Mouse (Mus musculus) left cerebral cortex, adult 11 months (tissue): ENCODE measurements around the gene H2-Eb1.
"Not testable (repeated sequence)": the region's sequence is repeated elsewhere in the genome, so short reads cannot be mapped to it uniquely, and the experiment has no call there.

Experiments used
- DNase-seq: peaks from one replicate; pipeline ENCODE4 v3.0.0; 2022; ENCODE audit warnings: low spot score

The H2-Eb1 gene

DNA sequence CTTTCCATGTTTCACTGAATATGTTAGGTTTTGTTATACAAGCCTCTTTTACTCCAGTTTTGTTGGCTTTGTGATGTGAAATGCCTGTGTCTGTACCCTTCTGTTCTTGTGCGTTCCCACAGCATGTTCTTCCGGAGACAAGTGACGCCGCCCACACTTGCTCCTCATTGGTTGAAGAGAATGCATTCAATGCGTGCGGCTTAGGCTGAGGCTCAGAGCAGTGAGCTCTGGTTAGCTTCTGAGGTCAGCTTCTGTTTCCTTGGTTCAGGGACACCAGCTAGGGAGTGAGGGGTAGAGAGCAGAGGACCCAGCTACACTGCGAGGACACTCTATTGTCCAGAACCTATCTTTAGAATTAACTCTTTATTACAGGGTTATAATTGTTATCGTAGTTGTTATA lies 14.1 kb upstream of the H2-Eb1 start:
- peak; percentile 61 for DNase-seq

DNA sequence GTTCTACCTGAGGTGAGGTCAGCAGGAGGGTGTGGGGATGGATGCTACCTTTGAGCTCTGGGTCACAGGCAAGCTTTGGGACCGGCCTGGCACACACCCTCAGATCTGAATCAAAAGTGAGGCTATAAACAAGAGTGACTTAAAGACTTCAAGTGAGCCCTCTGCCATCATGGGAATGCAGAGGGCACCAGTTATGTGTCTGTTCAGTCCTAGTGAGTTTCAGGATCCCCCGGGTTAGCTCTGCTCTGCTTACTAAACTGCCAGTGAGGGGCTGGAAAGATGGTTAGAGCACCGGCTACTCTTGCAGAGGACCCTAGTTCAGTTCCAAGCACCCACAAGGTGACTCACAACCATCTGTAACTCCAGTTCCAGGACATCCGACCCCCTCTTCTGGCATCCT lies 13.1 kb upstream of the H2-Eb1 start:
- no peak for DNase-seq

DNA sequence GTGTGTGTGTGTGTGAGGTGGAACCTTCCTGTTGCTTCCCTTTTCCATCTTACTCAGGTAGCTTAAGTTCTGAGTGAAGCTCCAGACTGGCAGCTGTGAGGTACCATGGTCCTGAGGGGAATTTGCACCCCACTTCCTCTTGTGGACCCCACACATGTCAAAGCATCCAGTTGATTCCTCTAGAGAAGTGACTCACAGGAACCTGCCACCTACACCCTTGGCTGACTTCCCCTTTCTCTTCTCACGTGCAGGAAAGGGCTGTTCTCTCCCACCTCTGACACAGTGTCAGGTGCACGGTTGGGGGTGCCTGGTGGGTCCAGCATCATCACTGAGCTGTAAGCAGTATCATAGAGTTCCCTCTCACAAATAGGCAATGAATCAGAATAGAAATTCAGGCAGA lies 12.1 kb upstream of the H2-Eb1 start:
- no peak for DNase-seq

DNA sequence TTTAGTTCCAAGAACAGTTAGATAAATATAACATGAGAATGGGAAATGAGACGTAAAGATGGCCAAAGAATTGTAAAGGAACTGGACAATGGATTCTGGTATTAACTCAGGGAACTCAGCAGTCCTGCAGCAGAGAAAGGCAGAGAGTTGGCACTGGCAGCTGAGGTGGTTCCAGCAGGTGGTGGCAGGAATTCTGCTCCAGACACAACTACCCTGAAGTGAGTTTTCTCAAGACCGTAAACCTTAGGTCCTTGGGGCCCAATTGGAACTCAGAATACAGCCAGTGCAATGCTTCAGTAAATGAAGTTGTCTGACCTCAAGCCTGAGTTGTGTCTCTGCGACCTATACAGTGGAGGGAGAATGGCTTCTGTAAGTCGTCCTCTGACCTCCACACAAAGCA lies 11.4 kb upstream of the H2-Eb1 start:
- DNase-seq: no peak

DNA sequence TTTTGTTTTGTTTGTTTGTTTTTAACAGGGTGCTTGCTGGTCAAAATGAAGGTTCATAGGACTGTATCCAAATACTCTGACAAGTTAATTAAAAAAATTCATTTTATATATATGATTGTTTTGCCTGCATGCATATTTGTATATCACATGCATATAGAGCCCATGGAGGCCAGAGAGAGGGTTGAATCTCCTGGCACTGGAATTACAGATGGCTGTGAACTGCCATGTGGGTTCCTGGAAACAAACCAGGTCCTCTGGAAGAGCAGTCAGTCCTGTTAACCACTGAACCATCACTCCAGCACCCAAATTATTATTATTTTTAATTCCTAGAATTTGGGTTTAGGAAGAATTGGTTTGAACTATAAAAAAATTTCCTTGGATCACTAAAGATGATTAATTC lies 10.4 kb upstream of the H2-Eb1 start:
- DNase-seq: no peak

DNA sequence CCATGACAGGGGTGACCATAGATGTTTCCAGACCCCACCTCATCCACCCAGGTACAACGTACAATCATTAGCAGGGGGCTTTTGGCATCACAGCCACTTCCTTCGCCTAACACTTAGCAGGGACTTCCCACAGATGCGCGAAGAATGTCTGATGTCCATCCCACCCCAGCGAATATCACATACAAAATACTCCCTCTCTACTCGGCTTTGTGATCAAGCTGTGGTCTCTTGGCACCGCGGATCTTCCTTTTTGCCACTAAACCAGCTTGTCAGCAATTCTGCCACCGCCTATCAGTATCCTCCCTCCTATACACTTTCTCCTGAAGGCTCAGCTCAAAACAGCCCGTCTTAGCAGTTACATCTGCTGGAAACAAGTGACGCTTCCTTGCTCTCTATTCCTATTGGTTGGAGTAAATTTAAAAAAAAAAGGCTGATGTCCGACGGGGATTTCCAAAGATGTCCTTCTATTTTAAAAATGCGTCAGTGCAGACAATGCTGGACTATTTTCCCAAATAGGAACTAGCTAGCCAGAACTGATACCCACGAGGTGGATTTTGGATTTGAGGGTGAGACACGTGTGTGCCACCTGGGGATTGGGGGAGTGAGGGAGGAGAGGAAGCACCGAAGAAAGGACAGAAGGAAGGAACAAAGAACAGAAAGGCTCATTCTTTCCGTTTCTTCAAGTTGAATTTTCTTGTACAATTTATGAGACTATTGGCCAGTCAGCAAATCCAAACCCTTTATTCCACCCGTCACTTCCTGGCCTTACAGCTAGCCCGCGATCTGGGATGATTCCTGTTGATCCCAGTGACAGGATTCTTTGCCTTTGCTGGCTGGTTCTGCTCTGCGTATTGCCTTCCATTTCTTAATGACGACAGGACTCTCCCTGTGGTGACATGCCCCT lies 9.5 kb upstream of the H2-Eb1 start:
- DNase-seq: peak; percentile 73

DNA sequence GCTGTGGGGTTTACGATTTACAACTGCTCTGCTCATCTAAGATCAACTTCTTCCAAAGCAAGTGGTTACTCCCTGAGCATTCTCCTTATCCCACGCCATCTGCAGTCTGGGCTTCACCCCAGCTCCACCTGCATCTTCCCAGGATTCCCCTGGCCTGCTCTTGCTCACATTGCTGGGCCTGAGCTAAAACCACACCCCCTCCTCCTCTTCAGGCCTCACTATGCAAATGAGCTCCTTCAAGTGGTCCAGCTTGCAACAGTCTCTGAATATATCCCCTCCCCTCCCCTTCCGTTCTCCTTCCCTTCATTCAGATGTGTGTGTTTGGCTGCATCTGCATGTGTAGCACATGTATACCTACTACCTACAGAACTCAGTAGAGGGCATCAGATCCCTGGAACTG lies 6.3 kb upstream of the H2-Eb1 start:
- DNase-seq: no peak

DNA sequence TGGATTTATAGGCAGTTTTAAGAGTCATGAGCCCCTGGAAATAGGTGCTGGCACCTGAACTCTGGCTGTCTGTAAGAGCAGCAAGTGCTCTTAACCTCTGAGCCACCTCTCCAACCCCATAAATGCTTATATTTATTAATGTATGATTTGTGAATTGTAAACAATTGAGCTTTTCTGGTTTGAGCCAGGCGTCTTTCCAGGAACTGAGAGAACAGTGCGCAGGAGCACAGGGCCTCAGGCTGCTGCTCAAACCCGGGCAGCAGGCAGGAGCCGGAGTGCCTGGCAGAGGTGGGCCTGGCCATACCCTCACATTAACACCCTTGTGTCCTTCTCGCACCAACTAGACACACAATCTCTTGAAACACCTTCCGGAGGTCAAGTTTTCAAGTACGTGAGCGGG lies 5.6 kb upstream of the H2-Eb1 start:
- no peak for DNase-seq

DNA sequence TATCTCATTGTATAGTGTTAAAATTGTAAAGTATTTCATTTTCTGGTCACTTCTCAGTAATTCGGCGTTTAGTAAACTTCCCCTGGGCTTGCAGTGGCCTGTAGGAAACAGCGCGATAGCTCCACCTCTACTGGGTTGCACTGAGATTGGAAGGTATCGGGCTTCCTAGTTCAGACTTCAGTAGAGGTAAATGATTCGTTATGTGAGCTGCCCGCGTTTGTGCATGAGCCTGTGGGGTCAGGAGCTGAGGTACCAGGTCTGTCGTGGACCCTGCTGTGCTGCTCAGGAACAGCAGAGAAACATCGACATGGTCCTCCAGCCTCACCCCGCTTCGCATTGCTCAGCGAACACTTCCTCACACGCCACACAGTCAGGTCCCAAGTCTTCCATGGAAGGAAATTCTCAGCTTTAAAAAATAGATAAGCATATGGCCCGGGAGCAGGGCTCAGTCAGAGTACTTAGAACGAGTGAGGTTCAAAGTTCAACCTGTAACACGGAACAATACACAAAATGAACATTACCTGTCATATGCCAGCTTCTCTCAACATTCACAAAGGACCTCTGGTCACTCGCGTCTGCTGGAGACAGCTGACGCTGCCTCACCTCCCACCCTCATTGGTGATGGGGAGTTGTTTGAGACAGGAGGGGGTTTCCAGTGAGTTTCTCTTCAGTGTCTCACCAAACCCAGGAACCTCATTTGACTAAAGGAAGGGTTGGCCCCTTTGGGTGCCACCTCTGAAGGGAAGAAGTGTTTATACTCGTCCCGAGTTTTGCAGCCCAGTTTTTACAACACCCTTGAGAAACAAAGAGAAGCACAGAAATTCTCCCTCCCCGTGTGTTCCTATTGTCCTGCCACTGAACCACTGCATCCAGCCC lies 4.7 kb upstream of the H2-Eb1 start:
- no peak for DNase-seq

DNA sequence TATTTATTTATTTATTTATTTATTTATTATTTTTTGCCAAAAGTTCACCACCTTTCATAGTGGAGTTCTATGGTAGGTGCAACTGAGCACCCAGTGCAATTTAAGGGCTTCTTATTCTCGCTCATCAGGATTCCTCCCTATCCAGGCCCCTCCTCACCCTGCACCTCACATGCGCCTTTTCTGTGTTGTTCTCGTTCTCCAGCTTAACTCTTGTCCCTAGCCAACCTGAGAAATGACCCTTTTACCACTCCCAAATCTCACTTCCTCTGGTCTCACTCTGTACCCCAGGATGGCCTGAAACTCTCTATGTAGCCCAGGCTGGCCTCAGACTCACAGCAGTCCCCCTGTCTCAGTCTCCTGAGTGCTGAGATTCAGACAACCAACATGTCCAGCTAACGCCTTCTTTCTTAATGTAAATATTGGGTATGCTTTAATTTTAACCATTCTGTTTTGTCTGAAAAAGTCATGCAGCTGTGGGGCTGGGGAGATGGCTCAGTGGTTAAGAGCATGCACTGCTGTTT lies 3.9 kb upstream of the H2-Eb1 start:
- no peak for DNase-seq

DNA sequence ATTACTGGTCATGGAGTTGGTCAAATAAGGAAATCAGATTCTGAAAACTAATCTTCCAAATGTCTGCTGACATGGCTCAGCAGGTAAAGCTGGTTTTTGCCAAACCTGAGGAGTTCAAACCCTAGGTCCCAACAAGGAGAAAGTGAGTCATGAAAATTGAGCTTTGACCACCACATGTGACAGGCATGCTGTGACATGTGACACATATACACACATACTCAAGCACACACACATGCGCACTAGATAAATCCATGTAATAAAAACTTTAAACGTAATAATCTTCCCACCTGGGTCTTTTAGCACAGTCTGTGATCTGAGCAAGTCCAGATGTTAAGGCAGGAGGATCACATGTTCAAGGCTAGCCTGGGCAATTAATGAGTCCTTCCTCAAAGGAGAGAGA lies 1.9 kb upstream of the H2-Eb1 start:
- no peak for DNase-seq

DNA sequence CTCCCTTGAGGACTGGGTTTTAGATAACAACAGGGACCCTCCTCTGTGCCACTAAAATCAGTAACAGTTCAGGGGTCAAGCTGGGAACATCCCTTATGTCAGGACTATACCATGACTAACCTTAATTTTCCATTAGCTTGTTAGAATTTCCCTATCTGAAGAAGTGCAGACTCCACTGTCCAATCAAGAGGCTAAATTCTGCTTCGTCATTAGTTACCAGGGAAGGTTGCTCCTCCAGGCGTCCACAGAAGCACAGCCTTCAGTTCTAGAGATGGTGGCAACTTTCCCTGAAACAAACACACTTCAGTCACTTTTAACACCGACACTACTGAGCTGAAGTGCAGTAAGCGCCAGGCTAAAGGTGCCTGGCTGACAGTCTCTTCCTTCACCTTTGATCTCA lies 916 bp upstream of the H2-Eb1 start:
- peak; percentile 80 for DNase-seq

DNA sequence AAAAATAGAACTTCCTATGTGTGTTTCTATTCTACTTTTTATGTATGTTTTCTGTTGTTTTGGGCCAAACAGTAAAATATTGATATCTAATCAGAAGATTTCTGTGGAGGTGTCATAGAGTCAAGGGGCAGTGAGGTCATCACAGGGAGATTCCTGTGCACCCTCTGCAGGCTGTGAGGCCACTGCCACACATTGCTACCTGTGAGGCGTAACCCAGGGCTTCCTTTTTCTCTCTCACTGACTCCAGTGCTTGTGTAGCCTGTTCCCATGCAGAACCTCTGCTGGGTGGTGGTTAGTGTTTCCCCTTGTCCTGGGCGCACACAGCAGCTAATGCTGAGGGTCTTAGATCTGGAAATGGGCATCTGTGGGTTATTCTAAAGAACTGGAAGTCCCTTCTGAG lies 740 bp downstream of the H2-Eb1 start:
- no peak for DNase-seq

DNA sequence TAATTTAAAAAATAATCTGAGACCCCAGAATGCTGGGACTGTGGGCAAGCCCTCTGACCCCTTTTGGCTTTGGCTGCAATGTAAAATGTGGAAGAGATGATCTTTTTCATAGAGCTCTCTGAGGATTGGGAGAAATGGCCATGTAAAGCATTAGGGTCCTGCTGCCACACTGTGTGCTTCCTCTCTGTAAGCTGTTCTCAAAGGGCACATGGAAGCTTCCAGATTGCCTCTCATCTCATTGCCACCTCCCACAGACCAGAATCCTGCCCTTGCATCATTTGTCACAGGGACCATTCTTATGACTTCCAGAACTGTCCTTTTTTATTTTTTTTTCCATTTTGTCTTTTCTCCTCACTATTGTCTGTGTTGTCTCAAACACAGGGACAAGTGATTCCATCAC lies 1.5 kb downstream of the H2-Eb1 start:
- DNase-seq: no peak

DNA sequence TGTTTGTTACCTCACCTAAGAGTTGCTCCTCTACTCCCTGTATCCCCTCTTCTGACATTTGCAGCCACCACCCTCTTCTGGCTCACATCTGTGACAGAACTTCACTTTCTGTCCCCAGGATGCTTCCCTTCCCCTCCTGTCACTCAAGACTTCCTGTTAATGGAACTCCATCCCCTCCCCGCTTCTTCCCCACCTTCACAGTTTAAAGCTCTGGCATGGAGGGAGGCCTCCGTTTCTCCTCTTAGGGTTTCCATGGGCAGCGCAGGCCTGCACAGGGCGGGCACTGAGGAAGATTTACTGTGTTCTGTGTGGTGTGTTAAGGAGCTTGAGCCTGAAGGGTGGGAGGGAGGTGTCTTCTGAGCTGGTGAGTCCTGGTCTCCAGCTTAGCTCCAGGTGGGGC lies 2.5 kb downstream of the H2-Eb1 start:
- no peak for DNase-seq

DNA sequence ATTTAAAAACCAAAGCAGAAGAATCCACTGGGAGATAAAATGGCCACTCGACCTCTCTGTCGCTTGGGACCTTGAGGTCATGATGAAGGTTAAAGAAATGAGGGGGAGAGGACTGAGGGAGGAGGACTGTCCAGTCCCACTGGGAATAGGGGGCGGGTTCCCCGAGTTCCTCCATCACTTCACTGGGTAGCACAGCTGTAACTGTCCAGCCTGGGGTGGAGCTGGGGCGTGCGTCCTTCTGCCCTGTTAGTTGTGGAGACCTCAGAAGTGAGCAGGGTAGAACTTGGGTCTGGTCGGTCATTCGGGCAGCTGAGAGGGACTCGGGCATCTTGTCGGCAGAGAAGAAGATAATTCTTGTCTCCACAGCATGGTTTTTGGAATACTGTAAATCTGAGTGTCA lies 3.6 kb downstream of the H2-Eb1 start:
- DNase-seq: no peak

DNA sequence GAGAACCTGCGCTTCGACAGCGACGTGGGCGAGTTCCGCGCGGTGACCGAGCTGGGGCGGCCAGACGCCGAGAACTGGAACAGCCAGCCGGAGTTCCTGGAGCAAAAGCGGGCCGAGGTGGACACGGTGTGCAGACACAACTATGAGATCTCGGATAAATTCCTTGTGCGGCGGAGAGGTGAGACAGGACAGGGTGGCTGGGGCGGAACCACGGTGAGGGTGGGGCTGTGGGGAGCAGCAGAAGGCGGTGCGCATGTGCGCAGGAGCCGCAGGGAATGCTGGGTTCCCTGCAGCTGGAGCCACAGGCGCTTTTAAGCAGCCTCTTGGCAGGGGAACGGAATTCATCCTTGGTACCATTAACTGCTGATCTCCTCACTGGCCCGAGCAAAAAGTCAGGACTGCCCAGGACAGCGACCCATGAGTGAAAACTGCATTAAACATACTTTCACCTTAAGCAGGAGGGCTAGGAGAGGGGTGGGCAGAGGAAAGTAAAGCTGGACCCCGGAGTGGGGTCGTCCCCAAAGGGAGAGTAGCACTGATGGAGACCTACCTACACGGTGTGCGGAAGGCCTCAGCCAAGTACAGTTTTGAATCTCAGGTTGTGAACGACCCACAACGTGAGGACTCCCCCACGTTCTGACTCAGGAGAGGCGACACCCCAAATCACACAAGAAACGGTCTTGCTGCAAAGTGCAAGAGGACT lies 4.2 kb downstream of the H2-Eb1 start:
- DNase-seq: peak; percentile 51

DNA sequence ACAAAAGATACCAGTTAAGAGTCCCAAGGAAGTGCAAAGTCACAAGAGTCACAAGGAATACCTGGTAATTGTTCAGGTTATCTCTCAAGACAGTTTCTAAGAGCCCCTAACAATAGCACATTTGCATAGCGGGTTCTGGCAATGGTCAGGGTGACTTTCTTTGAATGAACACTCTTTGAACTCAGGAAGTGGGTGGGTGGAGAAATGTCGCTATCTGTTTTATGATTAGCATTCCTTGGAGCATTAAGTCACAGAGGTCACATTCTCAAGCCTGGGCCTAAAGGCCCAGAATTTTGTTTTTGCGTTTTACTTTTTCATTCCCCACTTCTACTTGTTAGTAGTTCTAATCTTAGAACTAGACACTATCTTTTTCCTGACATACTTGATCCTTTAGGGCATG lies 4.9 kb downstream of the H2-Eb1 start:
- DNase-seq: not testable (repeated sequence)

DNA sequence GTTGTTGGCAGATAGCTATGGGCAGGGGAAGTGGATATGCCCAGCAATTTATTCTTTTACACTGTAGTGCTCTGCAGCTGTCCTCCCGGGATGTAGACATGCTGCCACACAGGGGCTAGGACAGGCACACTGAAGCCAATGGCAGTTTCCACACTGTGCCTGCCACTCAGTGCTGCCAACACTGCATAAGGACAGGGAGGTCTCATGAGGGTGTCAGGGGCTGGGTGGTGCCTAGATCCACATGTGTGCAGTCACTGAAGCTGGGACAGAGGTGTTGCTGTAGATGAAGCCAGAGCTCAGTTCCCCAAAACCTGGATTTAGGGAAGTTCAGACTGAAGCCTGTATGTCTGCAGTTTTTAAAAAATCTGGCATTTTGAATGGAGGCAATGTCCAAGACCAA lies 6.5 kb downstream of the H2-Eb1 start:
- no peak for DNase-seq

DNA sequence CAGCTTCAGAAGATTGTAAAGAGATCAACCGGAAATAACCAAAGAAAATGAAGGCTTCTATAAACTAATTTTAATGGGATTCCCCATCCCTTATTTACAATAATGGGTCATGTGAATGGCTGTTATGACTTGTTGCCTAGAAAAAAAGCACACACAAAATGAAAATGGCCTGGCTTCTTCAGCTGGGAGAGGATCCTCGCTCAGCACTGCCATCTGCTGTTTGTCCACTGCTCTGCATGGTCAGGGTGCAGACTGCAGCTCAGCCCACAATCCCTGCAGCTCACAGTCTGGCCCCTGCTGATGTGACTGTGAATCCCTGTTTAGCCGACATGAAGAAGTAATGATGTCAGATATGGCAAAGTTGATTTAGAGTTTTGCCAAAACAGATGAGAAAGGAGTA lies 7.7 kb downstream of the H2-Eb1 start:
- peak; percentile 57 for DNase-seq

DNA sequence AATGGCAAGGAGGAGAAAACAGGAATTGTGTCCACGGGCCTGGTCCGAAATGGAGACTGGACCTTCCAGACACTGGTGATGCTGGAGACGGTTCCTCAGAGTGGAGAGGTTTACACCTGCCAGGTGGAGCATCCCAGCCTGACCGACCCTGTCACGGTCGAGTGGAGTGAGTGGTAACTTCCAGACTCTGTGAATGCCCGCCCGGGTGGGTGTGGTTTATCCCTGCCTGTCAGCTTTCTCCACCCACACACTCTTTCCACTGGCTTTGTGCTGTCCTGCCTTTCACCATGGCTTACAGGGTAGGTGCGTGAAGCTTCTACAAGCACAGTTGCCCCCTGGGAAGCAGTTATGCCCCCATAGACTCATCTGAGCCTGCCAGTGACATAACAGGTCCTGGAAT lies 8.6 kb downstream of the H2-Eb1 start:
- no peak for DNase-seq

DNA sequence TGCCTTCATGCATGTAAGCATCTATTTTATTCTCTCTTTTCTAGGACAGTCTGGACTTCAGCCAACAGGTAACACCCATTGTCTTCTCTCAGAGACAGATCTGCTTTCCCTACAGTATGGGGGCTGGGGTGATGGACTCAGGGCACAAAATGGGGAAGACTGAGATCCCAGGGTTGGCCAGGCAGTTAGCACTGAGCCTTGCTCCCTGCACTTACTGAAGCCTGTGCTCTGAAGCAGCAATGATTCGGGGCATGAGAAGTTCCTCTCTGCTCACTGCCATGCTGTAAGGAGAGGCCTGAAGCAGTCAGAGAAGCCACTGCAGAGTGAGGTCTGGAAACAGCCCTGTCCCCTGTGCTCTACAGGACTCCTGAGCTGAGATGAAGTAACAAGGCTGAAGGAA lies 9.8 kb downstream of the H2-Eb1 start:
- DNase-seq: no peak
